1 mouse cellular context compared by ENCODE assay signal in genomic region chr10:54032316-54033092, GRCm38 (mm10).
TF ChIP-seq lines count a peak whose summit lies in the region.

No protein-coding gene starts in this region.

TF ChIP-seq in MEL, 35 proteins besides CTCF, POLR2A, EP300 and RAD21 (continued from another document):
- TF ChIP-seq ZMIZ1 (IDR thresholded peaks at IDR 0.05; ENCODE audit: low read depth, low read length) (no peak), POLR2AphosphoS2 (IDR thresholded peaks at IDR 0.05; ENCODE audit: low read length) (no peak), USF1 (IDR thresholded peaks at IDR 0.05; ENCODE audit: low read depth, low read length) (no peak), TAL1 (IDR thresholded peaks at IDR 0.05; ENCODE audit: low read length) (no peak), MYB (IDR thresholded peaks at IDR 0.05; ENCODE audit: low read depth, low read length) (no peak), ZC3H11A (IDR thresholded peaks at IDR 0.05; ENCODE audit: low read depth, low read length) (no peak), KAT2A (conservative IDR thresholded peaks at IDR 0.05; ENCODE audit: low read depth, low read length) (no peak), NELFE (IDR thresholded peaks at IDR 0.05; ENCODE audit: low read depth, low read length) (no peak), MAZ (IDR thresholded peaks at IDR 0.05; ENCODE audit: low read depth, low read length) (no peak), MXI1 (IDR thresholded peaks at IDR 0.05; ENCODE audit: low read depth, low read length) (0 out of 2 replicates have a peak, but pooled peaks have one; percentile 37), GATA1 (IDR thresholded peaks at IDR 0.05; ENCODE audit: low read depth, low read length) (peak; percentile 41), ETS1 (IDR thresholded peaks at IDR 0.05; ENCODE audit: low read depth, low read length) (peak; percentile 50; the same call in 1 of the 2 replicates), GABPA (IDR thresholded peaks at IDR 0.05; ENCODE audit: low read depth, low read length) (no peak)
